Mouse (Mus musculus): ENCODE measurements around the gene Pla2g4e. TPM values are rescaled to one million over a fixed set of nuclear protein-coding genes. Genes with fewer than 3 reads are reported as not detected.
A peak's percentile ranks its signal among the peaks of the same experiment; 100 is the strongest.
"Not testable (repeated sequence)": the region's sequence is repeated elsewhere in the genome, so short reads cannot be mapped to it uniquely, and the experiment has no call there.

The Pla2g4e gene
- polyA plus RNA-seq, 1 experiment from 2014 or later: 8.0 TPM

GRCm38 (mm10) chr2:120265523-120265922, 20.4 kb upstream of the Pla2g4e start:
- no peak for ATAC-seq (ENCODE audit: insufficient number of reproducible peaks, low FRiP score, low TSS enrichment, low read depth)
- no peak overlapping the region for H3K9ac ChIP-seq
- H3K4me2 ChIP-seq: no peak overlapping the region
- H3K27ac ChIP-seq: no peak overlapping the region
- H3K4me1 ChIP-seq: peaks cover 7% of the 10 kb centered on the region
- H3K9me3 ChIP-seq: no peaks in the 10 kb centered on the region
- WGBS: 50% methylated on average over 6 of the region's 6 CpGs
- no peak overlapping the region for H3K4me3 ChIP-seq
- H3K27me3 ChIP-seq: no peaks in the 10 kb centered on the region
- no peaks in the 10 kb centered on the region for H3K36me3 ChIP-seq

- ATAC-seq (ENCODE audit: insufficient number of reproducible peaks, low FRiP score, low TSS enrichment, low read depth): no peak
- Histone ChIP-seq H3K9ac (no peak overlapping the region), H3K4me3 (no peak overlapping the region), H3K4me1 (peaks cover 7% of the 10 kb centered on the region), H3K9me3 (no peaks in the 10 kb centered on the region), H3K4me2 (no peak overlapping the region), H3K27me3 (no peaks in the 10 kb centered on the region), H3K27ac (no peak overlapping the region), H3K36me3 (no peaks in the 10 kb centered on the region)
- WGBS: 52% methylated on average over 10 of the region's 10 CpGs
Measured at GRCm38 (mm10) chr2:120264858-120265257, 19.7 kb upstream of the Pla2g4e start.

GRCm38 (mm10) chr2:120262876-120263275, 17.7 kb upstream of the Pla2g4e start:
- H3K4me3 ChIP-seq: no peak overlapping the region
- H3K36me3 ChIP-seq: no peaks in the 10 kb centered on the region
- no peaks in the 10 kb centered on the region for H3K27me3 ChIP-seq
- 33% methylated on average over 1 of the region's 1 CpGs for WGBS
- H3K9me3 ChIP-seq: no peaks in the 10 kb centered on the region
- no peak overlapping the region for H3K4me2 ChIP-seq
- no peak overlapping the region for H3K27ac ChIP-seq
- ATAC-seq (ENCODE audit: insufficient number of reproducible peaks, low FRiP score, low TSS enrichment, low read depth): no peak
- H3K4me1 ChIP-seq: no peaks in the 10 kb centered on the region
- H3K9ac ChIP-seq: no peak overlapping the region

- no peak for ATAC-seq (ENCODE audit: insufficient number of reproducible peaks, low FRiP score, low TSS enrichment, low read depth)
- Histone ChIP-seq H3K4me1 (no peaks in the 10 kb centered on the region), H3K4me2 (no peak overlapping the region), H3K36me3 (no peaks in the 10 kb centered on the region), H3K4me3 (no peak overlapping the region), H3K27me3 (no peaks in the 10 kb centered on the region), H3K27ac (no peak overlapping the region), H3K9ac (no peak overlapping the region), H3K9me3 (no peaks in the 10 kb centered on the region)
- 58% methylated on average over 3 of the region's 3 CpGs for WGBS
Measured at GRCm38 (mm10) chr2:120261346-120261745, 16.2 kb upstream of the Pla2g4e start.

GRCm38 (mm10) chr2:120256259-120256658, 11.1 kb upstream of the Pla2g4e start:
- Histone ChIP-seq H3K4me1 (no peaks in the 10 kb centered on the region), H3K27ac (no peak overlapping the region), H3K9me3 (no peaks in the 10 kb centered on the region), H3K9ac (no peak overlapping the region), H3K27me3 (no peaks in the 10 kb centered on the region), H3K36me3 (no peaks in the 10 kb centered on the region), H3K4me2 (no peak overlapping the region), H3K4me3 (no peak overlapping the region)
- no peak for ATAC-seq (ENCODE audit: insufficient number of reproducible peaks, low FRiP score, low TSS enrichment, low read depth)

- Histone ChIP-seq H3K4me3 (no peak overlapping the region), H3K27me3 (no peaks in the 10 kb centered on the region), H3K36me3 (no peaks in the 10 kb centered on the region), H3K4me1 (no peaks in the 10 kb centered on the region), H3K27ac (no peak overlapping the region), H3K9me3 (no peaks in the 10 kb centered on the region), H3K9ac (no peak overlapping the region), H3K4me2 (no peak overlapping the region)
- WGBS: 85% methylated on average over 6 of the region's 6 CpGs
- ATAC-seq (ENCODE audit: insufficient number of reproducible peaks, low FRiP score, low TSS enrichment, low read depth): no peak
Measured at GRCm38 (mm10) chr2:120252644-120253043, 7.5 kb upstream of the Pla2g4e start.

- Histone ChIP-seq H3K27me3 (peaks cover 16% of the 10 kb centered on the region), H3K4me3 (peak overlapping the region; percentile 37), H3K4me1 (peaks cover 2% of the 10 kb centered on the region; the same call in 1 of the 2 replicates), H3K27ac (peak overlapping the region; percentile 33; the same call in 1 of the 2 replicates), H3K9me3 (no peaks in the 10 kb centered on the region), H3K4me2 (peak overlapping the region; percentile 65), H3K9ac (no peak overlapping the region), H3K36me3 (no peaks in the 10 kb centered on the region)
- 16% methylated on average over 9 of the region's 9 CpGs for WGBS
- no peak for ATAC-seq (ENCODE audit: insufficient number of reproducible peaks, low FRiP score, low TSS enrichment, low read depth)
Measured at GRCm38 (mm10) chr2:120245421-120246016, 384 bp upstream of the Pla2g4e start.

GRCm38 (mm10) chr2:120243995-120244394, 1.1 kb downstream of the Pla2g4e start:
- Histone ChIP-seq H3K9me3 (no peaks in the 10 kb centered on the region), H3K27ac (no peak overlapping the region), H3K4me3 (no peak overlapping the region), H3K4me1 (peaks cover 2% of the 10 kb centered on the region; the same call in 1 of the 2 replicates), H3K4me2 (no peak overlapping the region), H3K36me3 (no peaks in the 10 kb centered on the region), H3K9ac (no peak overlapping the region), H3K27me3 (peaks cover 16% of the 10 kb centered on the region)
- WGBS: 83% methylated on average over 2 of the region's 2 CpGs
- ATAC-seq (ENCODE audit: insufficient number of reproducible peaks, low FRiP score, low TSS enrichment, low read depth): no peak

- Histone ChIP-seq H3K27ac (no peak overlapping the region), H3K4me1 (peaks cover 2% of the 10 kb centered on the region; the same call in 1 of the 2 replicates), H3K9ac (no peak overlapping the region), H3K9me3 (no peaks in the 10 kb centered on the region), H3K36me3 (no peaks in the 10 kb centered on the region), H3K27me3 (peaks cover 16% of the 10 kb centered on the region), H3K4me2 (no peak overlapping the region), H3K4me3 (no peak overlapping the region)
- no peak for ATAC-seq (ENCODE audit: insufficient number of reproducible peaks, low FRiP score, low TSS enrichment, low read depth)
- WGBS: 72% methylated on average over 5 of the region's 5 CpGs
Measured at GRCm38 (mm10) chr2:120242791-120243467, 2.2 kb downstream of the Pla2g4e start.

GRCm38 (mm10) chr2:120238733-120239132, 6.4 kb downstream of the Pla2g4e start:
- H3K27ac ChIP-seq; H3K9ac ChIP-seq; H3K4me1 ChIP-seq; ATAC-seq (ENCODE audit: insufficient number of reproducible peaks, low FRiP score, low TSS enrichment, low read depth); H3K36me3 ChIP-seq; H3K4me3 ChIP-seq; H3K27me3 ChIP-seq; H3K4me2 ChIP-seq; H3K9me3 ChIP-seq: not testable (repeated sequence)
- 84% methylated on average over 9 of the region's 9 CpGs for WGBS

- Histone ChIP-seq H3K27me3 (peaks cover under 1% of the 10 kb centered on the region), H3K4me3 (no peak overlapping the region), H3K27ac (no peak overlapping the region), H3K9me3 (no peaks in the 10 kb centered on the region), H3K4me2 (no peak overlapping the region), H3K4me1 (no peaks in the 10 kb centered on the region), H3K9ac (no peak overlapping the region), H3K36me3 (no peaks in the 10 kb centered on the region)
- WGBS: 58% methylated on average over 5 of the region's 5 CpGs
- ATAC-seq (ENCODE audit: insufficient number of reproducible peaks, low FRiP score, low TSS enrichment, low read depth): no peak
Measured at GRCm38 (mm10) chr2:120237784-120238183, 7.4 kb downstream of the Pla2g4e start.

GRCm38 (mm10) chr2:120235947-120236640, 9.0 kb downstream of the Pla2g4e start:
- Histone ChIP-seq H3K27ac (no peak overlapping the region), H3K4me2 (no peak overlapping the region), H3K4me3 (no peak overlapping the region), H3K9me3 (no peaks in the 10 kb centered on the region), H3K27me3 (no peaks in the 10 kb centered on the region), H3K36me3 (no peaks in the 10 kb centered on the region), H3K9ac (no peak overlapping the region), H3K4me1 (no peaks in the 10 kb centered on the region)
- WGBS: 69% methylated on average over 3 of the region's 3 CpGs
- ATAC-seq (ENCODE audit: insufficient number of reproducible peaks, low FRiP score, low TSS enrichment, low read depth): no peak
